Mouse (Mus musculus) ES-Bruce4 (cell line): ENCODE measurements at regions not wholly inside any gene's neighbourhood (a gene's known extent, or its start where the extent isn't known, plus 50 kb on each side); places are given as distances from the start of the nearest gene placed in this dataset.

Source experiments
- CTCF ChIP-seq: IDR thresholded peaks from one replicate; pipeline ENCODE4 v1.8.1; 2011; ENCODE audit warnings: low read depth, low read length
- POLR2A ChIP-seq: IDR thresholded peaks from one replicate; pipeline ENCODE4 v1.8.1; 2011; ENCODE audit warnings: low read length; ENCODE audit not compliant: insufficient read depth

DNA sequence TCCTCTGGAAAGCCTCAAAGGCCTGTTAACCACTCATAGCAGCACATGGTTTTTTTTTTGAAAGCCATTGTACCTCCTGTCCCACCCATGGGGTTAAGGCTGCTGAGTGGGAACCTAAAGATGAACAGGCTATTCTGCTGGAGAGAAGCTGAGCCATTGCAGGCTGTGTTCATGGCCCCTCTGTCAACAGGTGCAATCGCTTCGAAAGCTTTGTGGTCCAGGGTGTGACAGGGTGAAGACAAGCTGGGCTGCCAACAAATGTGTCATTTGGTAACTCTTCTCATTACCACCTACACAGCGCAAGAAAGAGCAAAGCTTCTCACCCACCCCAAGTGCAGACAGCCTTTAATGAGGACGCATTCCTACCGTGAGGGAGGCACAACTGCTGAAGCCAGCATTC is 228.1 kb upstream of the Pik3r1 start:
- no peak for TF ChIP-seq CTCF
- TF ChIP-seq POLR2A, result no peak
